Mouse (Mus musculus) adrenal gland, postnatal 4 days (tissue): ENCODE data around the gene Fgr. TPM values are rescaled to one million over a fixed set of nuclear protein-coding genes. Genes with fewer than 3 reads are reported as not detected.

Source experiments
- DNase-seq, 2 experiments: peaks; one replicate each; pipeline ENCODE4 v3.0.0; 2021 to 2022; ENCODE audit warnings: low spot score in 2 of 2, mixed read lengths in 2 of 2
- total RNA-seq, 2 experiments: library from RNA; stranded (reverse); gene quantifications; 2 replicates each; pipeline ENCODE4 v1.2.3; 2021

The Fgr gene
- total RNA-seq, 2 experiments from 2014 or later = 1.2 to 1.5 TPM

GRCm38 (mm10) chr4:133050196-133050836 is 76.4 kb downstream of the Fgr start:
- DNase-seq = no peak

- no peak for DNase-seq
Measured at GRCm38 (mm10) chr4:133050837-133051549, 77.1 kb downstream of the Fgr start.

DNA sequence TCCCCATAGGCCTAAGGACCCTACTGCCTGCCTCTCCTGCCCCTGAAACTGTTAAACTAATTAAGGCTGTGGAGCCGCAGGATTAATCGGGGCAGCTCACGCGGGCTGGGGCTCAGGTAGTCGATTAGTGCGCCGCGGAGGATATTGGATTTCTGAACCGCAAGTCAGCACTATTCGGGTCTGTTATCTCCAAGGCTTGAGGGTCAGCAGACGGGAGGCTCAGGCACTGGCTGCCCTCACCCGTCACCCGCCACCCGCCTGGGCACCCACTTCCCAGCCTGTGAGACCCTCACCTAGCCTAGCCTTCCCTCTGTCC is 77.6 kb downstream of the Fgr start:
- no peak for DNase-seq

Other genes starting within 250 kb of the Fgr start
- 1 to 10 TPM; 5.4 to 7.3 TPM for gene Xkr8, start 241.5 kb upstream of the Fgr start, total RNA-seq
- 1 to 10 TPM; 2.2 to 3.0 TPM for gene Smpdl3b, start 216.8 kb upstream of the Fgr start, total RNA-seq
- gene Rpa2, start 205.8 kb upstream of the Fgr start, total RNA-seq = 10 to 100 TPM; 31.9 to 38.5 TPM
- gene Themis2, start 177.7 kb upstream of the Fgr start, total RNA-seq = 1 to 10 TPM; 2.6 to 2.8 TPM
- 10 to 100 TPM; 56.5 to 56.7 TPM for gene Ppp1r8, start 130.9 kb upstream of the Fgr start, total RNA-seq
- gene Stx12, start 89.6 kb upstream of the Fgr start, total RNA-seq = 10 to 100 TPM; 54.8 to 58.3 TPM
- 10 to 100 TPM; 37.0 to 37.1 TPM for gene Fam76a, start 51.5 kb upstream of the Fgr start, total RNA-seq
- 10 to 100 TPM; 92.5 to 98.7 TPM for gene Ahdc1, start 37.2 kb downstream of the Fgr start, total RNA-seq
- gene Wasf2, start 156.4 kb downstream of the Fgr start, total RNA-seq = 100 to 1,000 TPM; 155 to 157 TPM
- gene Cd164l2, start 238.0 kb downstream of the Fgr start, total RNA-seq = 1 to 10 TPM; 2.3 to 5.2 TPM
- under 1 TPM in 1 of 2 experiments, not detected in 1; 0.31 TPM for gene Gpr3, start 238.4 kb downstream of the Fgr start, total RNA-seq